Mouse (Mus musculus): ENCODE results near the gene Acp2.

Acp2 gene

GRCm38 (mm10) chr2:91202222-91202971 is at the start of gene Acp2, which contains the start of gene Nr1h3:
Gene Acp2, plus strand, starts transcription at chr2:91202885.
Gene Nr1h3, minus strand, starts transcription at chr2:91202834.
- DNase-seq (ENCODE audit: low spot score): peak; percentile 96

GRCm38 (mm10) chr2:91152885-91153377 is 49.8 kb upstream of the Acp2 start:
- DNase-seq (ENCODE audit: low spot score): no peak

- DNase-seq (ENCODE audit: low spot score): no peak
These were observed 48.6 kb upstream of the Acp2 start for GRCm38 (mm10) chr2:91154091-91154490.

- DNase-seq (ENCODE audit: low spot score): no peak
These were observed 45.5 kb upstream of the Acp2 start for GRCm38 (mm10) chr2:91157002-91157752.

- DNase-seq (ENCODE audit: low spot score): no peak
These were observed 42.1 kb upstream of the Acp2 start for GRCm38 (mm10) chr2:91160591-91160990.

GRCm38 (mm10) chr2:91162952-91163351 is 39.7 kb upstream of the Acp2 start:
- DNase-seq (ENCODE audit: low spot score): no peak

GRCm38 (mm10) chr2:91163532-91163931 is 39.2 kb upstream of the Acp2 start:
- no peak for DNase-seq (ENCODE audit: low spot score)

- no peak for DNase-seq (ENCODE audit: low spot score)
These were observed 37.7 kb upstream of the Acp2 start for GRCm38 (mm10) chr2:91164991-91165390.

GRCm38 (mm10) chr2:91167629-91168028 is 35.1 kb upstream of the Acp2 start:
- DNase-seq (ENCODE audit: low spot score): no peak

GRCm38 (mm10) chr2:91169587-91170322 is 32.9 kb upstream of the Acp2 start:
- DNase-seq (ENCODE audit: low spot score): no peak

- no peak for DNase-seq (ENCODE audit: low spot score)
These were observed 27.2 kb upstream of the Acp2 start for GRCm38 (mm10) chr2:91175490-91175889.

- DNase-seq (ENCODE audit: low spot score): no peak
These were observed 26.5 kb upstream of the Acp2 start for GRCm38 (mm10) chr2:91176234-91176633.

GRCm38 (mm10) chr2:91179825-91180224 is 22.9 kb upstream of the Acp2 start:
- DNase-seq (ENCODE audit: low spot score): peak; percentile 59

- peak; percentile 53 for DNase-seq (ENCODE audit: low spot score)
These were observed 22.0 kb upstream of the Acp2 start for GRCm38 (mm10) chr2:91180706-91181105.

GRCm38 (mm10) chr2:91182016-91182404 is 20.7 kb upstream of the Acp2 start:
- DNase-seq (ENCODE audit: low spot score): no peak

- DNase-seq (ENCODE audit: low spot score): peak; percentile 86
These were observed 20.1 kb upstream of the Acp2 start for GRCm38 (mm10) chr2:91182405-91183147.

- DNase-seq (ENCODE audit: low spot score): peak; percentile 98
These were observed 19.6 kb upstream of the Acp2 start for GRCm38 (mm10) chr2:91183148-91183513.

GRCm38 (mm10) chr2:91183711-91184405 is 18.8 kb upstream of the Acp2 start, which contains the start of gene Madd:
Gene Madd, minus strand, starts transcription at chr2:91183837.
- no peak for DNase-seq (ENCODE audit: low spot score)

- DNase-seq (ENCODE audit: low spot score): no peak
These were observed 16.5 kb upstream of the Acp2 start for GRCm38 (mm10) chr2:91186208-91186607.

- DNase-seq (ENCODE audit: low spot score): no peak
These were observed 15.3 kb upstream of the Acp2 start for GRCm38 (mm10) chr2:91187431-91187830.

- DNase-seq (ENCODE audit: low spot score): no peak
These were observed 12.2 kb upstream of the Acp2 start for GRCm38 (mm10) chr2:91190501-91190900.

All from retina, embryonic 14.5 days (tissue).